Mouse (Mus musculus) lung, adult 2 months (tissue): ENCODE data around the gene Htr5b.

ENCODE experiments used
- CTCF ChIP-seq: fragments of 200-500 bp; IDR thresholded peaks from 2 replicates; pipeline ENCODE4 v1.5.1; 2011; ENCODE audit warnings: mild to moderate bottlenecking, low read length, control low read depth; ENCODE audit not compliant: insufficient read depth
- POLR2A ChIP-seq: fragments of 200-500 bp; IDR thresholded peaks from 2 replicates; pipeline ENCODE4 v1.6.1; 2011; ENCODE audit warnings: low read depth, mild to moderate bottlenecking, control low read depth, low read length, borderline replicate concordance; ENCODE audit errors: extremely low read depth

DNA sequence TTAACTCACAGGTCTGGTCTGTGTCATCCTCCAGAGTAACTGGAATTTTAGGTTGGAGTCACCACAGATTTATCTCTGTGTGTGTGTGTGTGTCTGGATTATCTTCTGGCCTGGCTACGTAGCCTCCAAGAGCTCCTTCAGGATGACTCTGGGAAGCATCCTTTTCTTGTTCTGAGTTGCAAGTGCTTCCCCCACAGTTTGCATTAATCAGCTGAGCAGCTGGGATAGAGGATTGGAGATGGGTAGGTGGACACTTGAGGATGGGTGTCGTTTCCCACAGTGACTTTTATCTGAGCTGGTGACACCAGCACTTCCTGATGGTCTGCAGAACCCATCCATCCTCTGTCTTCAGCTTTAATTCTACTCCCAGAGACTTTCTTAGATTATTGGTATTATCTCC is 18.6 kb upstream of the Htr5b start:
- TF ChIP-seq POLR2A (no peak), CTCF (no peak)
